Mouse (Mus musculus) R1 (cell line): Measurements from ENCODE around the gene Pxk.

Experiments
- DNase-seq: peaks from one replicate; pipeline ENCODE4 v3.0.0-alpha.2; 2018; ENCODE audit warnings: low read depth, low spot score

Pxk gene

GRCm38 (mm10) chr14:8192727-8193126, 94.7 kb downstream of the Pxk start:
- no peak for DNase-seq

GRCm38 (mm10) chr14:8200769-8201168, 102.8 kb downstream of the Pxk start:
- no peak for DNase-seq

GRCm38 (mm10) chr14:8201715-8202114, 103.7 kb downstream of the Pxk start:
- DNase-seq: no peak

DNA sequence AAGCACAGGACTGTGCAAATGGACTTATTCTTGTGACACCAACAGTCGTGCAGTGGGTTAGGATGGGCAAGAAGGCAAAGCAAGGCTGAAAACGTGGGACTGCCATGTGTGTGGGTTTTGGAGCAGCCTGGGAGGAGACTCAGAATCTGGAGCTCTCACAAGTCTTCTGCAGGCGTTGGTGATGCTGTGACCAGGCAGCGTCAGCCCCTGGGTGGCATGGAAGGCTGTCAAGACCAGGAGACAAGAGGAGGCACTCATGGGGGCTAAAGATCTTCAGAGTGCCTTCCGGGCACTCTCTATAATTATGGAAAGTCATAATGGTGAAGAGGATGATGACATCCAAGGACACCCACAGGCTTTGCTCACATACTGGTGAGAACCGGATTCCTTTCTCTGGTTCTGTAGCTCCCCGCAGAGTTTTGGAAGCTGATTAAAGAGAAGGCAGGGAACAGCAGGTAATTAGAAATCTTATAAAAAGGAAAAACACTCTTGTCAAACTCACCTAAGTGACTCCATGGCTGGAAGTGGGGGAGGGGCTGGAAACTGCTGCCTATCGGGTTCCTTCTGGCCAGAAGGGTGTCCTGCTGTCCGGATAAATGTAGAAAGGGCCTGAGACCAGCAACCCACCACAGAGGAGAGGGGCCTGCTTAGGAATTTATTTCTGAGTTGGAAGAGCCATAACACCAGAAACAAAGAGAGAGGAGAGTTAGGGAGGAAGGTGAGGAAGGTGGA, 108.3 kb downstream of the Pxk start:
- DNase-seq: peak; percentile 42

DNA sequence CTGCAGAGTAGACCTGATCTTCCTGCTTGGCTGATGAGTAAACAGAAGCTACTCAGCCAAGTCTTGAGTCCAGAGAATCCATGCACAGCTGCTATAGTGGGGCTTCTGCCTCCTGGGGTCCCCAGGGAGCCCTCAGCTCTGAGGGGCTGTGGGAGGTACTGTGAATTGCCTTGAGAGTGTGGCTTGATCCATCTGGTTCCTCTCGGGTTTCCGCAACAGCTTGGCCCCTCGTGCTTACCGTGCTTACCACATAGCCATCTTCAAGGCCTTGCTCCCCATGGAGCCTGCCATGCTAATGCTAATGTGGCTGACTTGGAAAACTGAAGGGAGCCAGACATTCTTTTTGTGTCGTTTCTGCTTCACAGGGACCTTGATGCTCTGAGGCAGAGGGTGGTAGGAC, 109.1 kb downstream of the Pxk start:
- peak; percentile 93 for DNase-seq

- no peak for DNase-seq
Observed at GRCm38 (mm10) chr14:8207543-8207942, 109.5 kb downstream of the Pxk start.

DNA sequence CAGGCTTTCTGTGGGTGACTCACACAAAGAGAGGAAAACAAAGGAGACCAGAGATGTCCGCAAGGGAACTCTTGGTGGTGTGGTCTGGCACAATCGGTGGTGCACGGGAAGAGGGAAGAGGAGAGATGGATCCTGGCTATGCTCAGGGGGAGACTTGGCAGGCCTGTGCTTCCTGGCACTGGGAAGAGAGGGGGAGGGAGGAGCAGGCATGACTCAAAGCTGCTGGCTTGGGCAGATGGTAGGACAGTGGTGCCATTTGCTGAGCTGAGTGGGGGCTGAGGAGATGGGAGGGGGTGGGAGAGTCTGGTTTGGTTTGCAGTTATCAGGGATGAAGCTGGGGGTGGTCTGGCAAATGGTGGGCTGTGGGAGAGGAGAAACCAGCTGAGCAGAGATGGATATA, 110.9 kb downstream of the Pxk start:
- DNase-seq: no peak

DNA sequence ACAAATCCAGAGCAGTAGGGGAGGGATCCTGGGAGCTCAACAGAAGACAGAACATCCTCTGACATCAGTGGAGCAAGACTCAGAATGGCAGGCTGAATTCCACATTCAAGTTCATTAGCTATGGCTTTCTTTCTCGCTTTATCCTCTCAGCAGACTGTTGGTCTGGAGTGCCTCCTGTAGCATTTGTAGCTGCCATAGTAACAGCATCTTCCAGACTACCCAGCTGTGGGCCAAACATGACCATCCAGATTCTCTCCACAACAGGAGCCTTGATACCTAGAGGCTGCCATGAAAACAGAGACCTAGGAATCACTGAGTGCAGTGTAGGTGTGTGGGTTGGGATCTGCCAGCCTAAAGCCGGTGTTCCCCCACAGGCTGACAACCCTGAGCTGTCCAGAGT, 111.9 kb downstream of the Pxk start:
- DNase-seq: no peak

GRCm38 (mm10) chr14:8212996-8213395, 115.0 kb downstream of the Pxk start:
- no peak for DNase-seq

DNA sequence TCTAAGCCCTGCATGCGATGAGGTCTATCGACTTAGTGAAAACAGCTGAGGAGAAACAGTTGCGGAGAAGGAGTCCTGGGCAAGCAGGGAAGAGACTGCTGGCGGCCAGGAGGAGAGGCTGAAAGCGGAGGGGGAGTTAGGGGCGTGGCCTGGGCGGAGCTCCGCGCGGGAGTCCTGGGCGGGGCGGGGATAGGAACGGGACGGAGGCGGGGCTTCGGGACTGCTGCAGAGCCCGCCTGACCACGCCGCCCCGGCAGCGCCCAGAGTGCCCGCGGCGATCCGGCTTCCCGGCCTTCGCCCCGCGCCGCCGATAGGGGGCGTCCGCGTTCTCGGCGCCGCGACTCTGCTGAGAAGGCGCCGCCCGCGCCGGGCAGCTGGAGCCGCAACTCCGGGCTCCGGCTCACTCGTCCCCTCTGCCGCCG, 115.8 kb downstream of the Pxk start, which contains the start of gene Kctd6:
Gene Kctd6 (plus strand): TSS at position 338 of the 422 bp plus-strand sequence.
- peak; percentile 94 for DNase-seq
